Mouse (Mus musculus) lung, adult 2 months (tissue): ENCODE results near the gene Lce1c.

Experiments
- CTCF ChIP-seq: fragments of 200-500 bp; IDR thresholded peaks from 2 replicates; pipeline ENCODE4 v1.5.1; 2011; ENCODE audit warnings: mild to moderate bottlenecking, low read length, control low read depth; ENCODE audit not compliant: insufficient read depth
- POLR2A ChIP-seq: fragments of 200-500 bp; IDR thresholded peaks from 2 replicates; pipeline ENCODE4 v1.6.1; 2011; ENCODE audit warnings: low read depth, mild to moderate bottlenecking, control low read depth, low read length, borderline replicate concordance; ENCODE audit errors: extremely low read depth

DNA sequence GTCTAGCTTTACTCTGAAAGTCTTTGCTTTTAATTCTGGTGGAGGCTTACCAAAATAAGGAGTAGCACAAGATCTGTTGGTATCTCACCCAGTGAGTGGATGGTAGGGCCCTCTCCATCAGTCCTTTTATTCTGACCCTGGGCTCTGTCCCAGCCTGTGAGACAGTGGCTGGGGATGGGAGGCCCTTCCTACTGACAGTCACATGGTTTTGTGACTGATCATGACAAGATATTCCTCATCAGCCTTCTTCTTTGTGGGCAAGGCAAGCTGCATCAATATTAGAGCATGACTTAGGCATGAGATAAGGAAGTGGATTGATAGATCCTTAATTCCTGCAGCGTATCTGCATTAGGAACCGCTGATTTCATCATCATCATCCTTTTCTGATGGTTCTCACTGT lies 29.9 kb downstream of the Lce1c start, which contains the start of gene Lce1e:
- no peak for TF ChIP-seq CTCF
- no peak for TF ChIP-seq POLR2A
